In genomic region chr13:28426085-28426484, GRCm38 (mm10) we compare ENCODE assay signal across 12 mouse cellular contexts.
DNase-seq lines count a peak whose midpoint lies in the region; ATAC-seq and TF ChIP-seq lines count a peak whose summit lies in the region.
"Had no signal": no experiment of that assay in that cellular context is flagged by ENCODE, and none has a peak within 500 bp of the region (broad histone marks: within the 10 kb centered on the region; RNA-seq: fewer than 3 reads in every experiment).

No protein-coding gene starts in this region.

- DNase-seq in CD4-positive, CD25-positive, alpha-beta regulatory T cell, adult 2 months (ENCODE audit: low read depth, low spot score) = peak; percentile 67
- DNase-seq in heart, adult 2 months = peak in 1 of 2 experiments; percentile 7
- no peak for DNase-seq in heart, postnatal 10 days
- no peak for DNase-seq in midbrain, postnatal 0 days (ENCODE audit: low spot score)
- DNase-seq in thymus, postnatal 4 days = peak; percentile 61
- DNase-seq in testis, postnatal 10 days (ENCODE audit: low spot score) = no peak
- DNase-seq: gastrocnemius, postnatal 14 days; heart, postnatal 4 days had no signal

- no peak for TF ChIP-seq EP300 in heart, adult 2 months (IDR thresholded peaks at IDR 0.05; ENCODE audit: insufficient read depth, low read depth, low read length)

- H3K27ac ChIP-seq in heart, adult 2 months = no peak overlapping the region
- H3K27ac ChIP-seq in midbrain, postnatal 0 days (ENCODE audit: low read depth, low read length) = no peak overlapping the region
- H3K27ac ChIP-seq in midbrain, embryonic 16.5 days (ENCODE audit: low read length) = no peak overlapping the region
- H3K27ac ChIP-seq: limb, embryonic 12.5 days; midbrain, embryonic 12.5 days had no signal

- H3K4me2 ChIP-seq in midbrain, postnatal 0 days (ENCODE audit: low read depth, low read length, poor library complexity, severe bottlenecking) = no peak overlapping the region
- no peak overlapping the region for H3K4me2 ChIP-seq in midbrain, embryonic 16.5 days (ENCODE audit: low read length)
- H3K4me2 ChIP-seq: limb, embryonic 12.5 days; midbrain, embryonic 12.5 days had no signal

- intact Hi-C loops in heart, adult 2 months (cut with DNase I) = no loop called here
- intact Hi-C loops in heart, postnatal 10 days (cut with DNase I) = no loop called here

- 76% methylated on average over 4 of the region's 4 CpGs for WGBS in heart, adult 2 months
- 75% methylated on average over 4 of the region's 4 CpGs for WGBS in midbrain, postnatal 0 days
- 71% methylated on average over 4 of the region's 4 CpGs for WGBS in midbrain, embryonic 16.5 days

- H3K4me1 ChIP-seq in heart, adult 2 months (ENCODE audit: control insufficient read depth, insufficient read depth, low read length) = peaks cover 4% of the 10 kb centered on the region
- H3K4me1 ChIP-seq in midbrain, postnatal 0 days (ENCODE audit: insufficient read depth, low read length) = no peaks in the 10 kb centered on the region; the same call in 1 of the 2 replicates
- H3K4me1 ChIP-seq in midbrain, embryonic 16.5 days (ENCODE audit: control insufficient read depth, insufficient read depth, low read length) = peaks cover 13% of the 10 kb centered on the region

- no peak for ATAC-seq in CD4-positive, CD25-positive, alpha-beta regulatory T cell, adult 4 months
- ATAC-seq in midbrain, postnatal 0 days (ENCODE audit: low FRiP score) = no peak
- no peak for ATAC-seq in midbrain, embryonic 16.5 days

- no peaks in the 10 kb centered on the region for H3K9me3 ChIP-seq in midbrain, postnatal 0 days (ENCODE audit: low read length)
- no peaks in the 10 kb centered on the region for H3K9me3 ChIP-seq in midbrain, embryonic 16.5 days (replicated peaks; ENCODE audit: control insufficient read depth, low read length, poor library complexity, severe bottlenecking)
- H3K9me3 ChIP-seq: limb, embryonic 12.5 days; midbrain, embryonic 12.5 days had no signal

- H3K79me2 ChIP-seq in heart, adult 2 months (replicated peaks; ENCODE audit: control insufficient read depth, insufficient read depth, low read length) = no peaks in the 10 kb centered on the region

- peaks cover 5% of the 10 kb centered on the region; the same call in 1 of the 2 replicates for H3K36me3 ChIP-seq in heart, adult 2 months (ENCODE audit: control insufficient read depth, insufficient read depth, low read length)
- H3K36me3 ChIP-seq in midbrain, postnatal 0 days (ENCODE audit: insufficient read depth, low read length) = no peaks in the 10 kb centered on the region
- H3K36me3 ChIP-seq in midbrain, embryonic 16.5 days (ENCODE audit: control insufficient read depth, insufficient read depth, low read length) = no peaks in the 10 kb centered on the region
- H3K36me3 ChIP-seq: limb, embryonic 12.5 days; midbrain, embryonic 12.5 days had no signal

- no peak overlapping the region for H3K4me3 ChIP-seq in heart, adult 2 months
- H3K4me3 ChIP-seq in midbrain, postnatal 0 days (ENCODE audit: low read depth, low read length) = no peak overlapping the region
- no peak overlapping the region for H3K4me3 ChIP-seq in midbrain, embryonic 16.5 days (ENCODE audit: low read depth, low read length)
- H3K4me3 ChIP-seq: limb, embryonic 12.5 days; midbrain, embryonic 12.5 days had no signal

- H3K27me3 ChIP-seq in heart, adult 2 months (ENCODE audit: control insufficient read depth, insufficient read depth, low read length) = no peaks in the 10 kb centered on the region
- no peaks in the 10 kb centered on the region for H3K27me3 ChIP-seq in midbrain, postnatal 0 days (ENCODE audit: insufficient read depth, low read length)
- H3K27me3 ChIP-seq in midbrain, embryonic 16.5 days (ENCODE audit: control insufficient read depth, insufficient read depth, low read depth, low read length) = no peaks in the 10 kb centered on the region
- H3K27me3 ChIP-seq: limb, embryonic 12.5 days; midbrain, embryonic 12.5 days had no signal

- peak; percentile 60 for TF ChIP-seq CTCF in heart, adult 2 months (IDR thresholded peaks at IDR 0.05)
- peak; percentile 14 for TF ChIP-seq CTCF in midbrain, postnatal 0 days (IDR thresholded peaks at IDR 0.05)

- H3K9ac ChIP-seq in heart, adult 2 months (ENCODE audit: low read depth, low read length) = no peak overlapping the region
- H3K9ac ChIP-seq in midbrain, postnatal 0 days (replicated peaks; ENCODE audit: low read length, poor library complexity, severe bottlenecking) = no peak overlapping the region
- H3K9ac ChIP-seq in midbrain, embryonic 16.5 days (ENCODE audit: low read depth, low read length) = no peak overlapping the region
- H3K9ac ChIP-seq: limb, embryonic 12.5 days; midbrain, embryonic 12.5 days had no signal

- TF ChIP-seq POLR2A in heart, adult 2 months (IDR thresholded peaks at IDR 0.05; ENCODE audit: insufficient read depth, low read depth, low read length) = no peak

Comparison
In these comparisons a context has a peak if more than half of its experiments do, and no peak if none do; other contexts are left out.
1. DNase-seq: peak in CD4-positive, CD25-positive, alpha-beta regulatory T cell, adult 2 months (single experiment) and thymus, postnatal 4 days (single experiment); none in heart, postnatal 10 days (0 of 2), midbrain, postnatal 0 days (single experiment) and testis, postnatal 10 days (single experiment).